Mouse (Mus musculus): ENCODE measurements around the gene Trip6.

Trip6 gene

GRCm38 (mm10) chr5:137268131-137268910 is 45.9 kb downstream of the Trip6 start:
- no peak for DNase-seq (ENCODE audit: low read depth, low spot score)

GRCm38 (mm10) chr5:137264787-137265186 is 49.4 kb downstream of the Trip6 start:
- no peak for DNase-seq (ENCODE audit: low read depth, low spot score)

GRCm38 (mm10) chr5:137263897-137264720 is 50.1 kb downstream of the Trip6 start:
- DNase-seq (ENCODE audit: low read depth, low spot score) = no peak

All from 3T3-L1 (cell line).